Mouse (Mus musculus) embryo, embryonic 11.5 days (tissue): ENCODE measurements around the gene Arap1.

Experiments
- DNase-seq: peaks from one replicate; pipeline ENCODE4 v3.0.0-alpha.2; 2012; ENCODE audit warnings: low read depth, low spot score

Gene Arap1

DNA sequence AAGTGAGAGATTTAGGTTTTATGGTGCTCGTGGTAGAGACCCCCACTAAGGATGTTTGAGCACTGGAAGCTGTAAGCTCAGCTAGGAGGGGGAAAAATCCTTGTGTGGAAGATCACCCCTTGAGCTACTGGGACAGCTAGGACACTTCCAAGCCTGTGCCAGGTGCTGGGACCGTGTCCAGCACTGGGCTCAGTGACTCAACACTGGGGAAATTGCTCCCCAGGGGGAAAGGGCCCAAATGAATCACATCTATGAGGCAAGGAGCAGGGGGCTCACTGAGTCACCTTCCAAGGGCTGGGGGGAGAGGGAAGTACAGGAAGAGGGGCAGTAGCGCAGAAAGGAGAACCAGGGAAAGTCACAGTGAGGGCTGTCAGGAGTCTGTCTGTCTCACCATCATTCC is 102.0 kb downstream of the Arap1 start:
- DNase-seq, result no peak

DNA sequence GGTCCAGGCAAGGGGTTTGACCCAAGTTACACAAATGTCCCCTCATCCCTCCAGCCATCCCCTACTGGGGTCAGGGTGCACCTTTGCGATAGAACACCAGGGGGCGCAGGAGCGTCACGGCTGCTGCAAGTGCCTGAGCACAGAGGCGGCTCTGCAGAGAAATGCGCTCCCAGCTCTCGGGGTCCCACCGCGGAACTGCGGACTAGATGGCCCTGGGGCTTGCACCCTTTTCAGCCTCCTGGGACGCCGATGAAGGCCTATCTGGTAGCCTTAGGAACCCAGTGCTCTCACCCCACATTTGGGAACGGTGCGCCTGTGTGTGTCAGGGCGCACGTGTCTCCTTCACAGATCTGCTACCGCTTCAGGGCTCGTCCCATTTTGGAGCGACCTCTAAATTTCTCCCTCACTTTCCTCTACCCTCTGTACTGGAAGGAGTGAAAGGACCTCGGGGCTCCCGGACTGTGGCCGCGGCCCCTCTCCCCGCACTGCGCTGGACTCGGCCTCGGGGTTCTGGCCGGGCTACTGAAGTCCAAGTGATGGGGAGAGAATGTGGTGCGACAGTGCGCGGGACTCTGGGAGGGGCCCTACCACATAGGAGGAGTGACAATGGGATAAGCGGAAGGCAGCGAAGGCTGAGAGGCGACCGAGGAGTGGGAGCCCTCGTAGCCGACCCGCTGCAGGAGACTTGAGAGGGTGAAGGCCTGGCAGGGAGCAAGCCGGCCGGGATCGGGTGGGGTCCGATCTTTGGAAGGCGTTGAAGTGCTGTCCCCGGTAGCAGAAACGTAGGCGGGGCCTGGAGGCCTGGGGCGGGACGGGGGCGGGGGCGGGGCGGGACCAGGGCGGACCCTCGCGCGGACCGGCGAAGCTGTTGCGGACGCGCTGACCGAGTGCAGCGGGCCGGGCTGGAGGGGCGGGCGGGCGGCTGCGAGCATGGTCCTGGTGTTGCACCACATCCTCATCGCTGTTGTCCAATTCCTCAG is 102.8 kb downstream of the Arap1 start:
- peak; percentile 72 for DNase-seq

DNA sequence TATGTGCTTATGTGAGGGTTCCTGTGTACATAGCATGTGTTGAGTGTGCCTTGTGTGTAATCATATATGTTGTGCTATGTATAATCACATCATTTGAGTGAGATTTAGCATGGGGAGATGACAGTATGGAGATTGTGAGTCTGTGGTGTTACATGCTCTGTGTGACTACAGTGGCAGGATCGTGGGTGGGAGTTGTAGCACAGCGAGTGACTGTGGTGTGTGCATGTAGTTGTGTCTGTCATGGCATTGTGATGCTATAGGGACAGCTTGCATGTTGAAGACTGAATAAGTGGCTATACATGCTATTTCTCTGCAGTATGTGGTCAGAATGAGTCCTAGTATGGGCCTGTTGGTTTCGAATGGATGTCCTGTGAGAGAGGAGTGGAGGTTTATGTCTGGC is 104.8 kb downstream of the Arap1 start:
- no peak for DNase-seq

DNA sequence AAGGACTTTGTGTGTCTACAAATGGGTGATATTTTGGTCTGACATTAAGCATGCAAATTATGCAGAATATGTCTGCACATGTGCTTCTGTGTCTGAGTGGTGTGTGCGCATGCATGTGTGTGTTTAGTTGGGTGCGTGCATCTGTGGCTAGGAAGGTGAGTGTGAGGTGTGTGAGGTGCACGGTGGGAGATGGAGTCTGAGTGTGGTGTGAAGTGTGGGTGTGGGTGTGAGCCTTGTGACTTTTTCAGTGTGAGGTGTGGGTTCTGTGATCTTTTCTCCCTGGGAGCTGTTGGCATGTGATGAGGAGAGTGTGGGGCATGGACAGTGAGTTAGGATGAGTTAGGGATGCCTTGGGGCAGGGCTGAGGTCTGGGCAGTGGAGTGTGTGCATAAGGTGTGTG is 105.4 kb downstream of the Arap1 start:
- DNase-seq, result no peak

DNA sequence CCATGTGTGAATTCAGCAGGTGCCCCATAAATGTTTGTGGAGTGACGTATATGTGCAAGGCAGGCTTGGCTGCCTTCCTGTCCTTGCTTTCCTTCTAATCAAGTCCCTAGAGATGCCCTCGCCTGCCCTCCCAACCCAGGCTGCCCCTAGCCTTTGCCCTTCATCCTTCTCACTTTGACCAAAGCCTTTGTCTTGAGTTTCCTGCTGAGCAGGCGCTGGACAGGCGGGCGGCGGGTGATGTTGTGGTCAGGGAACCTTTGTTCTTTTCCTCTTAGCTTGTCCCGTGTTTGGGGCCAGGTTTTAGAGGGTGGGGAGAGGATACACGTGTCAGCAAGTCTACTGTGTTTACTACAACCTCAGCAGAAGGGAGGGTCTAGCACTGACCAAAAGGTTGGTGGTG is 105.9 kb downstream of the Arap1 start:
- DNase-seq, result no peak

DNA sequence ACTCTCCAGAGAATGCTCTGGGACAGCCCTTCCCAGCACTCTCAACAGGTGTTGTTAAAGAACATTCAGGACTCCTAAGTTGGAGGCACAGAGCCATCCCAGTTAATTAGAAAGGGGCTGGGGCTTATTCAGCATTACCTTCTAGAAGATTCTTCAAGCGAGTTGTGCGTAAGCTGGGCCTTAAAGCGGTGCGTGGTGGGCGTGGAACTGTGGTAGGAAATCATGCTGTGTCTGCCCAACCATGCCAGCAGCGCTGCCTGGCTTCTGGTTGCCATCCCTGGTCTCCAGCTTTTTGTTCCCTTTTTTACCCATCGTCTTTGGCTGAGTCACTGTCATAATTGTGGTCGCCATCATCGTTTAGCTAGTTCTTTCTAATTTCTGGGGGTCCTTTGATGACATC is 106.6 kb downstream of the Arap1 start:
- no peak for DNase-seq

DNA sequence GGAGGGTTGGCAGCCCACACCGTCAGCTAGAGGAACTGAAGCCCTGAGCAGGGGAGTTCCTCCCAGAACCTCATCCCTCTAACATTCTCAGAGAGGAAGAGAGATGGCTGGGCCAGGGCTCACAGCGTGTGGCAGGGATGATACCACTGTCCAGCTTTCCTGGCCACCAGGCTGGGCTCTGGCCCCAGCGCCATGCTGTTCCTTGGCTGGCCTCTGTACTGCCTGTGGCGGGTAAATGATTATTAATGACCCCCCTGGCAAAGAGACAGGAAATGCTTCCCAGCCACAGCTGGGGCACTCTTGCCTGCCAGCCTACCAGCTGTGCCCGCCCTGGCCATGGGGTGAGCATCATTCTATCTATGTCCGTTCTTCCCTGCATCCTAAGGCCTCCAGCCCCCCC is 107.3 kb downstream of the Arap1 start:
- no peak for DNase-seq

DNA sequence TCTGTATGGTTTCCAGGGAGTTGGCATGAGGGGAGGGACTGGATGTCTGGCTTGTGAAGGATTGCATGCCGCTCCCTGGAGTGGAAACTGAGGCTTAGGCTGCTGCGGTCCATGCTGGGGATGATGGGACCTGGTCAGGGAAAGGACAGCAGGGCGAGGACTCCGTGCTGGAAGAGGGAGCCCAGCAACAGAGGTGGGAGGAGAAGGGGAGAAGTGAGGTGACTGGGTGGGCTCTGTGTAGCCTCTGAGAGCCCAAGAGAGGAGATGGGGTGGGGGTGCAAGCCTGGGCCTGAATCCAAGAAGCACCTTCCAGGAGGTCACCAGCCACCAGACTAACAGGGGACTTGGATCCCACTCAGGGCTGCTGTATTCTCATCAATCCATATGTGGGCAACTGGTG is 108.5 kb downstream of the Arap1 start:
- DNase-seq, result no peak

DNA sequence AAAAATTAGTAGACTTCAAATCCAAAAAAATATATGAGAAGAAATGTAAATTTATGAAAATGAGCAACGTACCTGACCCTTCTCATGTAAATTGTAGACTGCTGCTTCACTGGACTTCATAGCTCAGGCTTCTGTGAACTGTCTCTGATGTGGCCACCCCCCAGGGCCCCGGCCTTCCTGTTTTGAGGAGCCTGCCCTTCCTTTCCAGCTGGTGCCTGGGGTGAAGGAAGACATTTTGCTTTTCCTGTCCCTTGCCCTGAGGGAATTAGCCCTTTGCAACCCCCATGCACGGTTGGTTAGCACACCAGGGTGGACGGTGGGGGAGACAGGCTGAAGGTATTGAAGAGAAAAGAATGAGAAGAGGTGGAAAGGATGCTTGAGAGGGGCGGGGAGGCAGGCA is 108.9 kb downstream of the Arap1 start:
- no peak for DNase-seq

DNA sequence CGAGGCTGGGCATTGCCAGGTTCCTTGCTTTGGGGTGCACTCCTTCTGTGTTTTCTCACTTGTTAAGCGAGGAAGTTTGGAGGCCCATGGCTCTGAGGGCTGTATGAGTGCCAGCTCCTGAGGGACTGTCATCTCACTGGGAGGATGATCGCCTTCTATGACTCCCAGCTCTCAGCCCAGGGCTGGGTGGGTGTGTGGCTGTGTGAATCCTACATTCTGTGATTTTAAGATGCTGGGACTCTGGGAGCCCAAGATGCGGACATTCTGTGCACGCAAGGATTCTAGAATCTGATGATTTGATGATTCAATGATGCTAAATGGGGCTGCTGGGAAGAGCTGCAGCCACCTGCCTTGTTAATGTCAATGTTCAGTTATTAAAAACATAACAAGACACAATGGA is 109.4 kb downstream of the Arap1 start:
- DNase-seq, result no peak

DNA sequence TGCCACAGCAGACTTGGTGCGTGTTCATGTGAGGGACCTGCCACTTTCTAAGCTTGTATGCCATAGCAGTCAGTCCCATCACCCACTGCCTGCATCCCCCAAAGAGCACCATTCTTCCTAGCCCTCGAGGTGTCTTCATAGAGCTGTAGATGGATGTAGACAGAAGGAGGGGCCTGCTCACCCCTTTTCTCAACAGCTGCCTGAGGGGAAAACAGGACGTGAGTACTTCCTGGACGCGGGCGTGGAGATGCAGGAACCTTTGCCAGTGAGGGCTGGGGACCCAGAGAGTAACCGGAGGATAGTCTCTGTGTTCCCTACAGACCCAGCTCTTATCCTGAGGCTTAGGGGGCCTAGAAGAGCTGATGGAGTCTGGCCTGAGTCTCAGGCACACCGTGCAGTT is 109.9 kb downstream of the Arap1 start:
- no peak for DNase-seq

DNA sequence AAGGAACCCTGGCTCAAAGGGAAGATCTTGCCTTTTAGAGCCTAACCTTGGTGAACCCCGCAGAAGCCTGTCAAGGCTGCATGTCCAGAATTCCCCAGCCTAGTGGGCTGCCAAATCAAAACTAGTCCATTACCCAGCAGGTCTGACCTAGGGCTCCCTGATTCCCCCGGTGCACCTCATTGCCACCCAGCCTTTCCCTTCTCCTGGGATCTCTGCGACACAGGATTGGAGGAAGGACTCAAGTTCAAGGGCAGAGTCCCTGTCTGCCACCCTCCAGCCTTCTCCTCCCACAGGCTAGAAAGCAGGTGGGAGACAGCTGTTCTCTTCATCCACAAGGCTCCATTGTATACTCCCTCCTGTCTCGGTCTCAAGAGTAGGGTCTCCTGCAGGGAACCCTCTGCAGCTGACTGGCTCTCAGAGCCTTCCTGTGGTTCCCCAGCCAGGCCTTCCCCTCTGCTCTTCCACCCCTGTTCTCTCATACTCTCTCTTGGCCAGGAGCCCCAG is 110.5 kb downstream of the Arap1 start:
- DNase-seq, result no peak

DNA sequence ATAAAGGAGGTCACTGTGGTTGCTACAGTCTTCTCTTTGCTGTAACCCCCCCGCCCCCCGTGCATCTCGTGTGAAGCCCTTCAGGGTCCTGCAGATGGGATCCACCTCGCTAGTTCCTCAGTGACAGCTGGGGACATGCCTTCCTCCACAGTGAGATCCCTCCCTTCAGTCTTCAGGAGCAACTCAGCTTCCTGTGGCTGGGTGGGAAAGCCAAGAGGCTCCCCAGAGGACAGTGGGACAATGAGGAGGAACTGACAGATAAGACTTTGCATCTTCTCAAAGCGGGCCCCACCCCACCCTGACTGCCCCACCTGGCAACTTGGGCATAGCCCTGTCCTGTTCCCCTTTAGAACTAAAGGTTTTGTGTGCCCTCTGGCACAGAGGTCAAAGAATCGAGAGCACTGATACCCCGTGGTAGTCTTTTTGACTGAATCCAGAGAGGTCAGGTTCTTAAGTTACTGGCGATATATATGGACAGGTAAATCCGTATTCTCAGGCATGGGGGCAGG is 111.5 kb downstream of the Arap1 start:
- DNase-seq, result no peak

DNA sequence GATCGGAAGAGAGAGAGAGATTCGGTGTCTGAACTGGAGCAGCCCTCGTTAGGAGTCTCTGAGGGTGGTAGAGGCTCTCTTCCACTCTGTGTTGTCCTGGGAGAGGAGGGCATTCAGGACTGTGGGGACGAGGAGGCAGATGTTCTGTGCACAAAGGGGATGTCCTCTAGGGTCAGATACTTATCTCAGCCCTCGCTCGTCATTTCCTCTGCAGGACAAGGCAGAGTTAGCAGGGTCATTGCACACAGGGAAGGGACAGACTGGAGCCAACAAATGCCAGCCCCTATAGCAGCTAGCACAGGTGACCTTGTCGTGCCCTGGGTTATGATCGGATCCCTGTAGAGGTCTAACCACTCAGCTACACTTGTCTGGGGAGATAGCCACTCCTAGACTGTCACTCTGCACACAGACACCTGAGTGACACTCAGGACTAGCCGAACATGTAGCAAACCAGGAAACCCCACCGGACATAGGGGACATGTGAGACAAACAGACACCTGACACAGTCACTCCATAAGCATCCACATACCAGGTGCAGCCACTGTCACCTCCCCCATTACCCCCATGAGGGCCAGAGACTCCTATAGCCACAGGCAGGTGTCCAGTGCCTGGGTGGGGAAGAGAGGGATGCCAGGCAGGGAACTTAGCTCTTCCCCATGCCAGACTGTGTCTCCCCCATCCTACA is 112.2 kb downstream of the Arap1 start:
- no peak for DNase-seq

DNA sequence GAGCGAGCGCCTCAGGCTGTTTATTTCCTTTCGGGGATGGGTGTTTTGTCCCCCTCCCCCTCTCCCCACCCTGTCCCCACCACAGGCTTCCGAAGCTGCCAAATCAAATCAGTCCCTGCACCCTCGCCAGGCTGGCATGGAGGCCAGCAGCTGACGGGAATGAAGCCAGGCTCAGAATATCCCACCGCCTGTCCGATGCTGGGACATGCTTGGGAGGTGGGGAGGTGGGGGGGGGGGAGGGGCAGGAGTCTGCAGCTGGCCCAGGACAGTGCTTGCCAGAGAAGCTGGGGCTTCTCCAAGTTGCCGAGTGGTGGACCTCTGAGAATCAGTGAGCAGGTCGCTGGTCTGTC is 112.7 kb downstream of the Arap1 start:
- no peak for DNase-seq

DNA sequence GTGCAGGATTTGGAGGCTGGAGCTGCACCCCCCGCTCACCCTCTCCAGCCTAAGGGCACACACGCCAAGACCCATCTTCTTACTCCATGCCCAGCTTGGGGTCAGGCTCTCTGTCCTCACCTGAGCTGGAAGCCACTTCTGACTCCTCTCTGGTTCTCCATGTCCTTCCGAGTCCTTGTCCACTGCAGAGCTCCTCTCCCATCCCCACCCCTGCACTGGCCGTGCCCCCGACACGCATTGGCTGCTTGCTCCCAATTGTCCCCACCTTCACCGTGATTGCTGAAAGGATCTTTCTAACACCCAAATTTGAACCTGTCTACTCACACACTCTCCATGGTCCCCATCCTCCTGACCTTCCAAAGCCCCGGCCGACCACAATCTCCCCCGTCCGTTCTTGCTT is 113.7 kb downstream of the Arap1 start:
- DNase-seq, result no peak
